Mouse (Mus musculus) urinary bladder, postnatal 36 days (tissue): Measurements from ENCODE around the gene Pnpo.

Experiments used
- DNase-seq, 2 experiments: peaks; one replicate each; pipeline ENCODE4 v3.0.0; 2022; ENCODE audit warnings: low spot score in 2 of 2, mixed read lengths in 1 of 2

Pnpo gene

GRCm38 (mm10) chr11:96943746-96944304, at the start of gene Pnpo:
TSS of gene Pnpo (minus strand) at chr11:96943986.
- DNase-seq, result peak; percentile 82 to 92

GRCm38 (mm10) chr11:96992722-96993311, 49.0 kb upstream of the Pnpo start:
- no peak for DNase-seq

- no peak for DNase-seq
Measured at GRCm38 (mm10) chr11:96991501-96991900, 47.7 kb upstream of the Pnpo start.

GRCm38 (mm10) chr11:96987873-96988655, 44.3 kb upstream of the Pnpo start:
- no peak for DNase-seq

GRCm38 (mm10) chr11:96986463-96986862, 42.7 kb upstream of the Pnpo start:
- DNase-seq, result no peak

GRCm38 (mm10) chr11:96984903-96985302, 41.1 kb upstream of the Pnpo start:
- DNase-seq, result no peak

- no peak for DNase-seq
Measured at GRCm38 (mm10) chr11:96982859-96983258, 39.1 kb upstream of the Pnpo start, which contains the start of gene Sp2. TSS of gene Sp2 (minus strand) at chr11:96982959.

GRCm38 (mm10) chr11:96982355-96982754, 38.6 kb upstream of the Pnpo start:
- peak; percentile 75 to 84 for DNase-seq

- DNase-seq, result no peak
Measured at GRCm38 (mm10) chr11:96981461-96981860, 37.7 kb upstream of the Pnpo start.

- no peak for DNase-seq
Measured at GRCm38 (mm10) chr11:96980021-96980420, 36.2 kb upstream of the Pnpo start.

GRCm38 (mm10) chr11:96979329-96979728, 35.5 kb upstream of the Pnpo start:
- no peak for DNase-seq

- no peak for DNase-seq
Measured at GRCm38 (mm10) chr11:96978401-96979246, 34.8 kb upstream of the Pnpo start.

- DNase-seq, result peak; percentile 99
Measured at GRCm38 (mm10) chr11:96977606-96978400, 34.0 kb upstream of the Pnpo start.

GRCm38 (mm10) chr11:96976911-96977591, 33.3 kb upstream of the Pnpo start:
- peak; percentile 83 for DNase-seq

- no peak for DNase-seq
Measured at GRCm38 (mm10) chr11:96976379-96976687, 32.5 kb upstream of the Pnpo start.

- DNase-seq, result no peak
Measured at GRCm38 (mm10) chr11:96975511-96976378, 32.0 kb upstream of the Pnpo start.

- DNase-seq, result no peak
Measured at GRCm38 (mm10) chr11:96974813-96975212, 31.0 kb upstream of the Pnpo start.

- DNase-seq, result no peak
Measured at GRCm38 (mm10) chr11:96973426-96973964, 29.7 kb upstream of the Pnpo start.

GRCm38 (mm10) chr11:96972906-96973305, 29.1 kb upstream of the Pnpo start:
- DNase-seq, result no peak
